Mouse (Mus musculus): Measurements from ENCODE around the gene Eci1.

GRCm38 (mm10) chr17:24413557-24414211 lies 12.8 kb upstream of the Eci1 start:
- TF ChIP-seq POLR2AphosphoS2 (IDR thresholded peaks at IDR 0.05; ENCODE audit: insufficient read length, low read depth) (no peak), MAX (IDR thresholded peaks at IDR 0.05; ENCODE audit: low read depth) (no peak), POLR2A (IDR thresholded peaks at IDR 0.05; ENCODE audit: insufficient read length, low read depth) (no peak), TCF12 (IDR thresholded peaks at IDR 0.05; ENCODE audit: insufficient read depth, poor library complexity, severe bottlenecking) (no peak), USF1 (IDR thresholded peaks at IDR 0.05; ENCODE audit: low read depth) (no peak), MYOD1 (IDR thresholded peaks at IDR 0.05; ENCODE audit: control insufficient read depth in 1 of 3, insufficient read length in 2 of 3, low read depth in 2 of 3) (no peak)
